Mouse (Mus musculus): ENCODE results near the gene Ankzf1. TPM values are rescaled to one million over a fixed set of nuclear protein-coding genes. Genes with fewer than 3 reads are reported as not detected.

The Ankzf1 gene
- 23.4 and 24.6 TPM in 2 replicates for polyA plus RNA-seq (2015; fragmentation: Nextera tagmentation; extraction: Ambion mirVana)

- peak within 1 kb of the TSS; percentile 85 for H3K4me2 ChIP-seq (ENCODE audit: low read depth, low read length)
- peaks cover 12% of the 10 kb centered on the region for H3K36me3 ChIP-seq (ENCODE audit: control insufficient read depth, insufficient read depth, low read length)
- ATAC-seq (ENCODE audit: low read depth): peak; percentile 100
- H3K9ac ChIP-seq (ENCODE audit: low read length): peak within 1 kb of the TSS; percentile 86
- H3K27ac ChIP-seq (ENCODE audit: low read length): peak within 1 kb of the TSS; percentile 93
- H3K4me1 ChIP-seq (replicated peaks; ENCODE audit: control insufficient read depth, insufficient read depth, low read length): peaks cover 8% of the 10 kb centered on the region
- no peaks in the 10 kb centered on the region for H3K27me3 ChIP-seq (ENCODE audit: control insufficient read depth, insufficient read depth, low read depth, low read length)
- no peaks in the 10 kb centered on the region for H3K9me3 ChIP-seq (ENCODE audit: control insufficient read depth, low read length)
- WGBS: under 1% methylated on average over 56 of the region's 56 CpGs
- H3K4me3 ChIP-seq (ENCODE audit: low read length): peak within 1 kb of the TSS; percentile 84
Observed at GRCm38 (mm10) chr1:75191622-75192402, at the start of gene Ankzf1, which contains the start of gene Atg9a. Gene Ankzf1, plus strand, starts transcription at chr1:75192151. Gene Atg9a, minus strand, starts transcription at chr1:75192196.

- H3K4me3 ChIP-seq (ENCODE audit: low read length): peak within 1 kb of the TSS; percentile 83
- no peaks in the 10 kb centered on the region for H3K9me3 ChIP-seq (ENCODE audit: control insufficient read depth, low read length)
- ATAC-seq (ENCODE audit: low read depth): peak; percentile 91
- peak within 1 kb of the TSS; percentile 70 for H3K4me2 ChIP-seq (ENCODE audit: low read depth, low read length)
- peaks cover 13% of the 10 kb centered on the region for H3K4me1 ChIP-seq (replicated peaks; ENCODE audit: control insufficient read depth, insufficient read depth, low read length)
- H3K27ac ChIP-seq (ENCODE audit: low read length): peak within 1 kb of the TSS; percentile 98
- peaks cover 31% of the 10 kb centered on the region for H3K36me3 ChIP-seq (ENCODE audit: control insufficient read depth, insufficient read depth, low read length)
- WGBS: under 1% methylated on average over 86 of the region's 91 CpGs
- H3K9ac ChIP-seq (ENCODE audit: low read length): peak within 1 kb of the TSS; percentile 94
- H3K27me3 ChIP-seq (ENCODE audit: control insufficient read depth, insufficient read depth, low read depth, low read length): no peaks in the 10 kb centered on the region
Observed at GRCm38 (mm10) chr1:75142301-75143261, 49.4 kb upstream of the Ankzf1 start, which contains the start of the genes Cnppd1 and Retreg2. Gene Cnppd1, minus strand, starts transcription at chr1:75142711. Gene Retreg2, plus strand, starts transcription at chr1:75142778.

GRCm38 (mm10) chr1:75145589-75145988 is 46.4 kb upstream of the Ankzf1 start:
- Histone ChIP-seq H3K27ac (ENCODE audit: low read length) (no peak overlapping the region), H3K4me1 (replicated peaks; ENCODE audit: control insufficient read depth, insufficient read depth, low read length) (peaks cover 11% of the 10 kb centered on the region), H3K4me3 (ENCODE audit: low read length) (no peak overlapping the region), H3K9ac (ENCODE audit: low read length) (no peak overlapping the region), H3K4me2 (ENCODE audit: low read depth, low read length) (no peak overlapping the region), H3K9me3 (ENCODE audit: control insufficient read depth, low read length) (no peaks in the 10 kb centered on the region), H3K27me3 (ENCODE audit: control insufficient read depth, insufficient read depth, low read depth, low read length) (no peaks in the 10 kb centered on the region), H3K36me3 (ENCODE audit: control insufficient read depth, insufficient read depth, low read length) (peaks cover 23% of the 10 kb centered on the region)
- ATAC-seq (ENCODE audit: low read depth): no peak
- 91% methylated on average over 3 of the region's 3 CpGs for WGBS

- no peaks in the 10 kb centered on the region for H3K27me3 ChIP-seq (ENCODE audit: control insufficient read depth, insufficient read depth, low read depth, low read length)
- peaks cover 7% of the 10 kb centered on the region; the same call in 1 of the 2 replicates for H3K4me1 ChIP-seq (replicated peaks; ENCODE audit: control insufficient read depth, insufficient read depth, low read length)
- WGBS: 75% methylated on average over 7 of the region's 7 CpGs
- peaks cover 23% of the 10 kb centered on the region for H3K36me3 ChIP-seq (ENCODE audit: control insufficient read depth, insufficient read depth, low read length)
- H3K4me2 ChIP-seq (ENCODE audit: low read depth, low read length): no peak overlapping the region
- no peak for ATAC-seq (ENCODE audit: low read depth)
- no peak overlapping the region for H3K9ac ChIP-seq (ENCODE audit: low read length)
- H3K4me3 ChIP-seq (ENCODE audit: low read length): no peak overlapping the region
- no peaks in the 10 kb centered on the region for H3K9me3 ChIP-seq (ENCODE audit: control insufficient read depth, low read length)
- H3K27ac ChIP-seq (ENCODE audit: low read length): no peak overlapping the region
Observed at GRCm38 (mm10) chr1:75147411-75148135, 44.4 kb upstream of the Ankzf1 start.

- Histone ChIP-seq H3K27me3 (ENCODE audit: control insufficient read depth, insufficient read depth, low read depth, low read length) (no peaks in the 10 kb centered on the region), H3K36me3 (ENCODE audit: control insufficient read depth, insufficient read depth, low read length) (peaks cover 23% of the 10 kb centered on the region), H3K4me1 (replicated peaks; ENCODE audit: control insufficient read depth, insufficient read depth, low read length) (0 out of 2 replicates have a peak, but pooled peaks cover 2% of the 10 kb centered on the region), H3K9ac (ENCODE audit: low read length) (no peak overlapping the region), H3K9me3 (ENCODE audit: control insufficient read depth, low read length) (no peaks in the 10 kb centered on the region), H3K4me2 (ENCODE audit: low read depth, low read length) (no peak overlapping the region), H3K4me3 (ENCODE audit: low read length) (no peak overlapping the region), H3K27ac (ENCODE audit: low read length) (no peak overlapping the region)
- WGBS: 83% methylated on average over 4 of the region's 4 CpGs
- no peak for ATAC-seq (ENCODE audit: low read depth)
Observed at GRCm38 (mm10) chr1:75148727-75149126, 43.2 kb upstream of the Ankzf1 start.

- H3K36me3 ChIP-seq (ENCODE audit: control insufficient read depth, insufficient read depth, low read length): no peaks in the 10 kb centered on the region
- H3K9me3 ChIP-seq (ENCODE audit: control insufficient read depth, low read length): no peaks in the 10 kb centered on the region
- H3K9ac ChIP-seq (ENCODE audit: low read length): no peak overlapping the region
- H3K4me1 ChIP-seq (replicated peaks; ENCODE audit: control insufficient read depth, insufficient read depth, low read length): no peaks in the 10 kb centered on the region
- no peak overlapping the region for H3K27ac ChIP-seq (ENCODE audit: low read length)
- no peak for ATAC-seq (ENCODE audit: low read depth)
- WGBS: 25% methylated on average over 3 of the region's 3 CpGs
- H3K27me3 ChIP-seq (ENCODE audit: control insufficient read depth, insufficient read depth, low read depth, low read length): no peaks in the 10 kb centered on the region
- no peak overlapping the region for H3K4me3 ChIP-seq (ENCODE audit: low read length)
- no peak overlapping the region for H3K4me2 ChIP-seq (ENCODE audit: low read depth, low read length)
Observed at GRCm38 (mm10) chr1:75155837-75156236, 36.1 kb upstream of the Ankzf1 start.

GRCm38 (mm10) chr1:75158990-75159389 is 33.0 kb upstream of the Ankzf1 start:
- Histone ChIP-seq H3K27me3 (ENCODE audit: control insufficient read depth, insufficient read depth, low read depth, low read length) (no peaks in the 10 kb centered on the region), H3K27ac (ENCODE audit: low read length) (no peak overlapping the region), H3K4me2 (ENCODE audit: low read depth, low read length) (no peak overlapping the region), H3K4me1 (replicated peaks; ENCODE audit: control insufficient read depth, insufficient read depth, low read length) (no peaks in the 10 kb centered on the region), H3K9ac (ENCODE audit: low read length) (no peak overlapping the region), H3K36me3 (ENCODE audit: control insufficient read depth, insufficient read depth, low read length) (no peaks in the 10 kb centered on the region), H3K9me3 (ENCODE audit: control insufficient read depth, low read length) (no peaks in the 10 kb centered on the region), H3K4me3 (ENCODE audit: low read length) (no peak overlapping the region)
- ATAC-seq (ENCODE audit: low read depth): no peak

- Histone ChIP-seq H3K27me3 (ENCODE audit: control insufficient read depth, insufficient read depth, low read depth, low read length) (no peaks in the 10 kb centered on the region), H3K4me2 (ENCODE audit: low read depth, low read length) (no peak overlapping the region), H3K36me3 (ENCODE audit: control insufficient read depth, insufficient read depth, low read length) (no peaks in the 10 kb centered on the region), H3K9me3 (ENCODE audit: control insufficient read depth, low read length) (no peaks in the 10 kb centered on the region), H3K27ac (ENCODE audit: low read length) (no peak overlapping the region), H3K9ac (ENCODE audit: low read length) (no peak overlapping the region), H3K4me3 (ENCODE audit: low read length) (no peak overlapping the region), H3K4me1 (replicated peaks; ENCODE audit: control insufficient read depth, insufficient read depth, low read length) (no peaks in the 10 kb centered on the region)
- WGBS: 50% methylated on average over 5 of the region's 5 CpGs
- no peak for ATAC-seq (ENCODE audit: low read depth)
Observed at GRCm38 (mm10) chr1:75159540-75160255, 32.3 kb upstream of the Ankzf1 start.

All from lung, embryonic 16.5 days (tissue).